Mouse (Mus musculus) olfactory bulb, adult 2 months (tissue): Measurements from ENCODE around the gene Grik3. TPM values are rescaled to one million over a fixed set of nuclear protein-coding genes. Genes with fewer than 3 reads are reported as not detected.

Experiments
- H3K27ac ChIP-seq: fragments of 200-500 bp; 2 replicates; pipeline ENCODE4 v1.5.1; 2012; ENCODE audit warnings: low read depth, low read length; ENCODE audit not compliant: insufficient read depth
- H3K4me1 ChIP-seq: fragments of 200-500 bp; 2 replicates; pipeline ENCODE4 v1.6.1; 2012; ENCODE audit warnings: low read length; ENCODE audit not compliant: control insufficient read depth, insufficient read depth
- H3K4me3 ChIP-seq: fragments of 200-500 bp; 2 replicates; pipeline ENCODE4 v1.5.1; 2012; ENCODE audit warnings: mild to moderate bottlenecking, low read depth, low read length, moderate library complexity; ENCODE audit not compliant: insufficient read depth
- CTCF ChIP-seq: fragments of 200-500 bp; IDR thresholded peaks from 2 replicates; pipeline ENCODE4 v1.5.1; 2012; ENCODE audit warnings: low read depth, mild to moderate bottlenecking, low read length, moderate library complexity; ENCODE audit not compliant: insufficient read depth
- POLR2A ChIP-seq: fragments of 200-500 bp; IDR thresholded peaks from 2 replicates; pipeline ENCODE4 v1.6.1; 2012; ENCODE audit warnings: mild to moderate bottlenecking, low read depth, low read length, moderate library complexity; ENCODE audit not compliant: insufficient read depth
- WGBS: fragments of 180-500 bp; shearing (Covaris S2); methylation state at CpG from one replicate; pipeline ENCODE4 v1.1.7; 2018; 5-methylcytosine and 5-hydroxymethylcytosine counted together
- polyA plus RNA-seq: library from polyadenylated mRNA; stranded (reverse); fragments of >200 nt; gene quantifications from 2 replicates; pipeline ENCODE4 v1.2.4, GENCODE M21; 2012; ENCODE audit warnings: low replicate concordance; ENCODE audit not compliant: missing spikeins, insufficient read depth, insufficient read length

Grik3 gene
- polyA plus RNA-seq, 1 experiment: 45.0 TPM

DNA sequence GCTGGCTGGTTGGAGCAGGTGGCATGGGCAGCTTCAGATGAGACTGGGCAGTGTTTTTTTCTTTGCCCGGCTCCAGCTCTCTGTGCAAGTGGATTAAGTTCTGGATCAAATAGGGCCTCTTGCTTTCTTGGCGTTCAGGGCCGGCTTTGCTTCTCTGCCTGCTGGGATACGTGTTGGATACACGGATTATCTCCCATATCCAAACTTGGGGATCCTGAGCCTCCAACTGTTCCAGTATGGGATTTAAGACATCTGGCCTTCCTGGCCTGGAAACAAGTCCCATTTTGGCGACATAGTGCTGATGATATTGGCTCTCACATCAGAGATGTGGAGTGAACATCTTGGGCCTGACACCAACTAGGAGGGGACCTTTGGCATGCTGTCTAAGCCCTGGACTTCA is 21.9 kb downstream of the Grik3 start:
- H3K4me3 ChIP-seq: no peak overlapping the region
- H3K27ac ChIP-seq: no peak overlapping the region
- WGBS: 81% methylated on average over 6 of the region's 6 CpGs
- H3K4me1 ChIP-seq: peaks cover 37% of the 10 kb centered on the region
- TF ChIP-seq CTCF: no peak
- no peak for TF ChIP-seq POLR2A

DNA sequence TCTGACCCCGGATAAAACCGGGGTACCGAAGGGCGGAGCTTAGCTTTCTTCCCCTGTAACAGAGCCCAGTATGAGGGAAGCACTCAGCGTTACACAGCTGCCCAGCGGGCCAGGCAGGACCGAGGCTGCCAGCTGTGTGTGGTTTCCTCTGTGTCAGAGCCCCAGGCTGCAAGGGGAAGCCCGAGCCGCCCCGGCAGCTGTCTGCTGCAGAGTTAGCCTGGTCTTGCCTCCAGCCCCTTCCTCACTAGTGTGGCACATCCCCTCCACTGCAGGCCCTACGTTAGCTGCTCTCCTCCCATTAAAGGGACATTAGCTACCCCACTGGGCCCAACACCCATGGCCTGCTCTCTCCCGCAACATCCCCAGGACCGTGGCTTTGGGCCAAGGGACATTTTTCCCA is 25.1 kb downstream of the Grik3 start:
- no peak overlapping the region for H3K27ac ChIP-seq
- peaks cover 41% of the 10 kb centered on the region for H3K4me1 ChIP-seq
- no peak for TF ChIP-seq CTCF
- no peak for TF ChIP-seq POLR2A
- 41% methylated on average over 13 of the region's 13 CpGs for WGBS
- H3K4me3 ChIP-seq: no peak overlapping the region

DNA sequence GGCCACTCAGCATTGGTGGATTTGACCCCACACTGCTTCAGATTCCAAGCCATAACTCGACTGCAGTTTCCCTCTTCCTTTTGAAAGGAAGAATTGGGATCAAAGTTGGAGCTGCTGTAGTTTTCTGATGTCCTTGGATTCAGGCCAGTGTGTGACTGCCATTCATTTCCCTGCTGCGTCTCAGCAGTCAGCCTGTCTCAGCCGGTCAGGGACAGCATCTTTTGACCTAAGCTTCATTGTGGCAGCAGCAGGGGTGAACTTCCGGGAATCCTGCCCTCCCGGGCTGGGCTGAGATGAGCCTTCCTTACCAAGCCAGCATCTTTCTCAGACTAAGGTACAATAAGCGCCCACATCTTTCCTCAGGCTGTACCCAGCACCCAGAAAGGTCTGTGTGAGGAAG is 26.1 kb downstream of the Grik3 start:
- Histone ChIP-seq H3K27ac (no peak overlapping the region), H3K4me3 (no peak overlapping the region), H3K4me1 (peaks cover 38% of the 10 kb centered on the region)
- TF ChIP-seq CTCF: no peak
- 52% methylated on average over 6 of the region's 6 CpGs for WGBS

GRCm38 (mm10) chr4:125518861-125519260 is 28.4 kb downstream of the Grik3 start:
- Histone ChIP-seq H3K4me3 (no peak overlapping the region), H3K4me1 (peaks cover 42% of the 10 kb centered on the region), H3K27ac (no peak overlapping the region)
- 87% methylated on average over 5 of the region's 5 CpGs for WGBS
- TF ChIP-seq POLR2A (no peak), CTCF (no peak)

DNA sequence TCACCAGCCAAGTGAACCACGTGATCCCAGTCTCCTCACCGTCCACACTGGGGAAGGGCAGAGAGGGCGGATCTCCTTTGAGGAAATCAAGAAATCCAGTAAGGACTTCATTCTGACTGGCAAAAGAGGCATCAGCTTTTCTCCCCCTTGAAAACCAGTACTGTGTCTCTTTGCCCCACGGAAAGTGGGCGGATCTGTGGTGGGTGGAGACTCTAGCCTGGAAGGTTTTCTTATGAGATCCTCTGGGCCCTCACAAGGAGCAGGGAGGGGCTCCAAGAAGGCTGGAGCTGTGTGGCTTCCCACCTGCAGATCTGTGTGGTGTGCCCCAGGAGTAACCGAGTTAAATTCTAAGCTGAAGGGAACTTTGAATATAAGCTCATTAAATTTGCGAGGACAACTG is 32.4 kb downstream of the Grik3 start:
- Histone ChIP-seq H3K4me3 (no peak overlapping the region), H3K27ac (no peak overlapping the region), H3K4me1 (peaks cover 46% of the 10 kb centered on the region)
- TF ChIP-seq CTCF: no peak
- no peak for TF ChIP-seq POLR2A
- WGBS: 58% methylated on average over 7 of the region's 7 CpGs

GRCm38 (mm10) chr4:125525266-125525665 is 34.8 kb downstream of the Grik3 start:
- H3K27ac ChIP-seq: no peak overlapping the region
- peaks cover 44% of the 10 kb centered on the region for H3K4me1 ChIP-seq
- no peak overlapping the region for H3K4me3 ChIP-seq
- WGBS: 56% methylated on average over 4 of the region's 4 CpGs
- TF ChIP-seq POLR2A (no peak), CTCF (no peak)

DNA sequence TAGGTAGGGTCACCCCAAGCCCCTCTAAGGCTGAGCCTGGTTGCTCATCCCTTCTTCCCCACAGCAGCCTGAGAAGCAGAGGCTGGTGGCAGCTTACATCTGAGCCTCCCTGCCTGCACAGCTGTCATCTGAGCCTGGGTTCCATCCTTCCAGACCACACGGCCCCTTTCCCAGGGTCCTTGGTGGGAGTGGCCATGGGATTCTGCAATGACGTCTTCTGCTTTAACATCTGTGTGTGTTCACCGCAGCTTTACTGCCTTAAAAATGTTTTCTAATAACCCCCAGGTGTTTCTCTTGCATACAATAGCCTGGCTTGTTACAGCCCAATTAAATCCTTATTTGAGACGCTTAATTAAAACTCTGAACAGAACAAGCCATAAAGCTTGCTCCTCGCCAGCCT is 35.9 kb downstream of the Grik3 start:
- H3K4me1 ChIP-seq: peaks cover 49% of the 10 kb centered on the region
- no peak overlapping the region for H3K27ac ChIP-seq
- H3K4me3 ChIP-seq: no peak overlapping the region
- WGBS: 38% methylated on average over 5 of the region's 5 CpGs
- no peak for TF ChIP-seq CTCF
- TF ChIP-seq POLR2A: no peak

DNA sequence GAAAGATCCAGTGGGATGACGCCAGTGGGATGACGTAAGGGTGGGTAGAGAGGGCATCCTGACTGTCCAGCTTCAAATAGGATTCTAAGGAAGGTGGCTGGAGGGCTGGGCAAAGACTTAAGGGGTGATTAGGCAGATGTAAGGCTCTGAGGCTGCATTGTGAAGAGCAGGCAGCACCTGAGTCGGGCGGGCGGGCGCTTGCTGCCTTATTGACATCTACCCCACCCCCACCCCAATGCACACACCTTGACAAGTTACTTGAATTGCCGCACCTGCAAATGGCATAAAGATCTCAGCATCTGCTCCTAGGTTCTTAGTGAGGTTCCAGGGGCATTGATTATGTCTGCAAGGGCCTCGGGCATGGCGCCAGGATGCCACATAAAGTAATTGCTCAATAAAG is 43.5 kb downstream of the Grik3 start:
- 55% methylated on average over 9 of the region's 9 CpGs for WGBS
- no peak overlapping the region for H3K27ac ChIP-seq
- no peak overlapping the region for H3K4me3 ChIP-seq
- peaks cover 58% of the 10 kb centered on the region for H3K4me1 ChIP-seq
- no peak for TF ChIP-seq POLR2A
- no peak for TF ChIP-seq CTCF

- Histone ChIP-seq H3K4me3 (no peak overlapping the region), H3K27ac (no peak overlapping the region), H3K4me1 (peaks cover 61% of the 10 kb centered on the region)
- WGBS: 37% methylated on average over 8 of the region's 8 CpGs
- TF ChIP-seq POLR2A: no peak
- no peak for TF ChIP-seq CTCF
Observed at GRCm38 (mm10) chr4:125534449-125534848, 43.9 kb downstream of the Grik3 start.

- TF ChIP-seq CTCF (no peak), POLR2A (no peak)
- 24% methylated on average over 11 of the region's 11 CpGs for WGBS
- no peak overlapping the region for H3K4me3 ChIP-seq
- peaks cover 63% of the 10 kb centered on the region for H3K4me1 ChIP-seq
- no peak overlapping the region for H3K27ac ChIP-seq
Observed at GRCm38 (mm10) chr4:125534991-125535401, 44.5 kb downstream of the Grik3 start.
